Mouse (Mus musculus) embryo, embryonic 9.5 days (tissue): ENCODE data around the gene Olfr1112.
"Not testable (repeated sequence)": the region's sequence is repeated elsewhere in the genome, so short reads cannot be mapped to it uniquely, and the experiment has no call there.

ENCODE experiments used
- DNase-seq: peaks from one replicate; pipeline ENCODE4 v3.0.0-alpha.2; 2017; ENCODE audit errors: extremely low spot score

The Olfr1112 gene

GRCm38 (mm10) chr2:87187498-87187897 lies at the start of gene Olfr1112:
Gene Olfr1112, plus strand, starts transcription at chr2:87187798.
- no peak for DNase-seq

GRCm38 (mm10) chr2:87140200-87140599 lies 47.4 kb upstream of the Olfr1112 start, which contains the start of gene Olfr1110:
Gene Olfr1110, minus strand, starts transcription at chr2:87140300.
- no peak for DNase-seq

DNA sequence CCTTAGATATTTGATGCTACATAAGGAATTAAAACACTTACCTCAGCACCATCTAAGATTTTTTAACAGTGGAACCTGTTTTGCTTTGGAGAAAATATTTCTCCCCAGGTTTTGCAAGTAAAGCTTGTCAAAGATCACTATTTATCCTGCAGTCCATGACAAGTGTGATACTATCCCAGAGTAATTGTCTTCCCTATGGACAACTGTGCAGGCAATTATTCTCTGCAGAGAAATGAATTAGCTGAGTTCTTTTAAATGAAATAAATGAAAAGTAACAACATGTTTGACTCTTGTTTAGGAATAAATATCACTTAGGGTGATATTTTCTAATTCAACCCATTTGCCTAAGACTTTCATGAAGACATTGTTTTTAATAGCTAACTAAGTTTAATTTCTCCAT lies 35.1 kb upstream of the Olfr1112 start, which contains the start of gene Olfr1111:
Olfr1111 (minus strand) TSS at position 101 of the 400 bp plus-strand sequence.
- no peak for DNase-seq

GRCm38 (mm10) chr2:87167731-87168130 lies 19.9 kb upstream of the Olfr1112 start:
- DNase-seq = not testable (repeated sequence)

DNA sequence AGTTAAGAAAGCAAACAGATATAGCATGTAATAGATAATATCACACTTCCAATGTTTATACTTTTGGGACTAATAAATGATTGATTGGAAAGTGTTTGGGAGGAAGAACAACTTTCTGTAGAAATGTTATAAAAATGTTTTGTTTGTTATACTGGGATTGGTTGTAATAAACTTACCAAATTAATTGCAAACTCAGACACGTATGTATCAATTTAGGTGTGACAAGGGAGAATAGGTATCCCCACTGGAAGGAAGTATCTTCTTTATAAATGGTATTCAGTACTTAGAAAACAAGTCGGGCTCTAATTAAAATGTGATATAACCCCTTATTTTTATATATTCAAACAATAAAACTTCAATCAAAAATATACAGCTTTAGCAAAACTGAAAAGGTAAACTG lies 21.1 kb downstream of the Olfr1112 start, which contains the start of gene Olfr1113:
Olfr1113 (plus strand) TSS at position 301 of the 400 bp plus-strand sequence.
- DNase-seq = no peak
